Mouse (Mus musculus) forebrain, embryonic 11.5 days (tissue): ENCODE measurements around the gene Dcaf12. TPM values are rescaled to one million over a fixed set of nuclear protein-coding genes. Genes with fewer than 3 reads are reported as not detected.

Source experiments
- ATAC-seq: fragments of 200-750 bp; cut with Nextera tagmentation; replicated peaks from 2 replicates; pipeline ENCODE4 v1.8.0; 2017; ENCODE audit warnings: moderate TSS enrichment; ENCODE audit not compliant: low FRiP score
- DNase-seq: peaks from one replicate; pipeline ENCODE4 v3.0.0-alpha.2; 2017; ENCODE audit warnings: low spot score
- H3K27ac ChIP-seq: fragments of 300-500 bp; sonication (generic); 2 replicates; pipeline ENCODE4 v1.5.1; 2014; ENCODE audit warnings: low read depth, low read length
- H3K27me3 ChIP-seq: fragments of 300-500 bp; sonication (generic); 2 replicates; pipeline ENCODE4 v1.6.1; 2014; ENCODE audit warnings: mild to moderate bottlenecking, low read length, mixed read lengths; ENCODE audit not compliant: control insufficient read depth, insufficient read depth
- H3K36me3 ChIP-seq: fragments of 300-500 bp; sonication (generic); 2 replicates; pipeline ENCODE4 v1.6.1; 2014; ENCODE audit warnings: mild to moderate bottlenecking, low read length, moderate library complexity, mixed read lengths; ENCODE audit not compliant: control insufficient read depth, insufficient read depth
- H3K4me1 ChIP-seq: fragments of 300-500 bp; sonication (generic); replicated peaks from 2 replicates; pipeline ENCODE4 v1.6.1; 2014; ENCODE audit warnings: low read length, mixed read lengths; ENCODE audit not compliant: control insufficient read depth, insufficient read depth
- H3K4me2 ChIP-seq: fragments of 300-500 bp; sonication (generic); 2 replicates; pipeline ENCODE4 v1.6.1; 2014; ENCODE audit warnings: low read depth, mild to moderate bottlenecking, low read length, moderate library complexity, mixed read lengths; ENCODE audit not compliant: severe bottlenecking
- H3K4me3 ChIP-seq: fragments of 300-500 bp; sonication (generic); 2 replicates; pipeline ENCODE4 v1.5.1; 2014; ENCODE audit warnings: low read depth, low read length
- H3K9ac ChIP-seq: fragments of 300-500 bp; sonication (generic); 2 replicates; pipeline ENCODE4 v1.6.1; 2014; ENCODE audit warnings: low read length
- H3K9me3 ChIP-seq: fragments of 300-500 bp; sonication (generic); 2 replicates; pipeline ENCODE4 v1.6.1; 2016; ENCODE audit warnings: low read length, mixed read lengths; ENCODE audit not compliant: control insufficient read depth
- WGBS: fragments of 180-500 bp; shearing (Covaris S2); extraction: QIAGEN DNeasy Blood & Tissue Kit; methylation state at CpG from one replicate; pipeline ENCODE4 v1.1.7; 2014; 5-methylcytosine and 5-hydroxymethylcytosine counted together
- polyA plus RNA-seq: library from polyadenylated mRNA; unstranded; fragments of >200 nt; fragmentation: Nextera tagmentation; extraction: Ambion mirVana; gene quantifications from 2 replicates; pipeline ENCODE4 v1.2.1, GENCODE M21; 2014

The Dcaf12 gene
- polyA plus RNA-seq, 1 experiment from 2014 or later: 52.5 TPM

DNA sequence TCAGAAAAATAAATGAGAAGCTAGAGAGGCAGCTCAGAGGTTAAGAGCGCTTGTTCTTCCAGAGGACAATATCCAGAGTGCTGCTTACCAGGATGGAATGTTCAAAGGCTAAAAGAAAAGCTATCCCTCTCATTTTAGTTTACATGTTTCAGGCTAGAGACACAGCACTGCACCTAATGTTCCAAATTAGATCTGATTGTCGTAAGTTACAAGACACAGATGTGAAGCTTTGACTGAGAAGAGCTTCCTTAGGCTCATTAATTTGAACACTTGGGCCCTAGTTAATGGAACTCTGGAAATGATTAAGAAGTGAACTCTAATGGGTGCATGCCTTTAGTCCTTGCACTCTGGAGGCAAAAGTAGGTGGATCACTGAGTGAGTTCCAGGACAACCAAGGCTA is 60.9 kb downstream of the Dcaf12 start:
- no peaks in the 10 kb centered on the region for H3K27me3 ChIP-seq
- no peak overlapping the region for H3K4me2 ChIP-seq
- no peak for DNase-seq
- no peak overlapping the region for H3K27ac ChIP-seq
- H3K4me1 ChIP-seq: no peaks in the 10 kb centered on the region
- WGBS: 93% methylated on average over 2 of the region's 2 CpGs
- ATAC-seq: no peak
- no peaks in the 10 kb centered on the region for H3K9me3 ChIP-seq
- peaks cover 2% of the 10 kb centered on the region; the same call in 1 of the 2 replicates for H3K36me3 ChIP-seq
- H3K9ac ChIP-seq: no peak overlapping the region
- H3K4me3 ChIP-seq: no peak overlapping the region

DNA sequence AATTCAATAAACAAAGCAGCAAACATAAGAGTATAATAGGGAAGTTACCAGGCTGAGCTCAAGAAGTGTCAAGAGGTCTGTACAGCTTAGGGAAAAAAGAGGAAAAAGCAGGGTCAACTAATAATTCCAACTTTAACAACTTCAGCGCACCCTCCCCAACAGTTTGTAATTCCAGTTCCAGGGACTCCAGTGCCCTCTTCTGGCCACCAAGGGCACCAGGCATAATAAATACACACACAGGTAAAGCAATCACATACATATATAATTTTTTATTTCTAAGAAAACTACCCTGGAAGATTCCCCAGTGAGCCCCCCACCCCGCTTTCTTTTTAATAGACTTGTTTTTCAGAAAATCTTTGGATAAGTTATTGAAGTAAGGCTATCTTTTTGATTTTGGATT is 69.3 kb downstream of the Dcaf12 start:
- no peaks in the 10 kb centered on the region for H3K27me3 ChIP-seq
- no peak overlapping the region for H3K27ac ChIP-seq
- ATAC-seq (no peak), DNase-seq (no peak)
- 89% methylated on average over 2 of the region's 2 CpGs for WGBS
- H3K9me3 ChIP-seq: no peaks in the 10 kb centered on the region
- no peak overlapping the region for H3K4me3 ChIP-seq
- H3K4me1 ChIP-seq: no peaks in the 10 kb centered on the region
- peaks cover 6% of the 10 kb centered on the region; the same call in 1 of the 2 replicates for H3K36me3 ChIP-seq
- H3K4me2 ChIP-seq: no peak overlapping the region
- H3K9ac ChIP-seq: no peak overlapping the region

Other genes with a start within 250 kb of the Dcaf12 start
- gene Aqp3, start 216.7 kb downstream of the Dcaf12 start, polyA plus RNA-seq: 1.6 and 2.1 TPM in 2 replicates
- 30.9 and 31.6 TPM in 2 replicates for gene Nol6, start 190.4 kb downstream of the Dcaf12 start, polyA plus RNA-seq
- 97.3 and 105 TPM in 2 replicates for gene Ube2r2, start 179.1 kb downstream of the Dcaf12 start, polyA plus RNA-seq
- 92.1 and 97.3 TPM in 2 replicates for gene Ubap2, start 39.7 kb downstream of the Dcaf12 start, polyA plus RNA-seq
- 71.4 and 88.1 TPM in 2 replicates for gene Ubap1, start 34.1 kb upstream of the Dcaf12 start, polyA plus RNA-seq
- 14.9 and 15.8 TPM in 2 replicates for gene Kif24, start 150.0 kb upstream of the Dcaf12 start, polyA plus RNA-seq
- 64.7 and 68.0 TPM in 2 replicates for gene Nudt2, start 150.3 kb upstream of the Dcaf12 start, polyA plus RNA-seq
- 8.7 and 9.2 TPM in 2 replicates for gene AI464131, start 188.2 kb upstream of the Dcaf12 start, polyA plus RNA-seq
- gene 1110017D15Rik, start 202.4 kb upstream of the Dcaf12 start, polyA plus RNA-seq: 4.8 and 5.2 TPM in 2 replicates